Mouse (Mus musculus) kidney, embryonic 15.5 days (tissue): ENCODE measurements around the gene Hikeshi. TPM values are rescaled to one million over a fixed set of nuclear protein-coding genes. Genes with fewer than 3 reads are reported as not detected.

Experiments
- ATAC-seq: fragments of 200-750 bp; cut with Nextera tagmentation; replicated peaks from 2 replicates; pipeline ENCODE4 v1.8.0; 2017; ENCODE audit warnings: moderate TSS enrichment; ENCODE audit not compliant: low FRiP score
- H3K27ac ChIP-seq: fragments of 300-500 bp; sonication (generic); 2 replicates; pipeline ENCODE4 v1.5.1; 2015; ENCODE audit warnings: mild to moderate bottlenecking, inconsistent platforms
- H3K27me3 ChIP-seq: fragments of 300-500 bp; sonication (generic); 2 replicates; pipeline ENCODE4 v1.6.1; 2015; ENCODE audit warnings: inconsistent platforms
- H3K36me3 ChIP-seq: fragments of 300-500 bp; sonication (generic); 2 replicates; pipeline ENCODE4 v1.6.1; 2015; ENCODE audit warnings: inconsistent platforms
- H3K4me1 ChIP-seq: fragments of 300-500 bp; sonication (generic); 2 replicates; pipeline ENCODE4 v1.6.1; 2015; ENCODE audit warnings: inconsistent platforms
- H3K4me2 ChIP-seq: fragments of 300-500 bp; sonication (generic); 2 replicates; pipeline ENCODE4 v1.6.1; 2015; ENCODE audit warnings: moderate library complexity, mild to moderate bottlenecking, inconsistent platforms
- H3K4me3 ChIP-seq: fragments of 300-500 bp; sonication (generic); replicated peaks from 2 replicates; pipeline ENCODE4 v1.5.1; 2015; ENCODE audit warnings: mild to moderate bottlenecking, inconsistent platforms
- H3K9ac ChIP-seq: fragments of 300-500 bp; sonication (generic); 2 replicates; pipeline ENCODE4 v1.6.1; 2015; ENCODE audit warnings: mild to moderate bottlenecking, inconsistent platforms
- H3K9me3 ChIP-seq: fragments of 300-500 bp; sonication (generic); replicated peaks from 2 replicates; pipeline ENCODE4 v1.6.1; 2016; ENCODE audit warnings: inconsistent platforms
- WGBS: fragments of 180-500 bp; shearing (Covaris S2); methylation state at CpG from one replicate; pipeline ENCODE4 v1.1.7; 2015; ENCODE audit warnings: mixed read lengths; 5-methylcytosine and 5-hydroxymethylcytosine counted together
- polyA plus RNA-seq: library from polyadenylated mRNA; unstranded; fragments of >200 nt; fragmentation: Nextera tagmentation; extraction: Ambion mirVana; gene quantifications from 2 replicates; pipeline ENCODE4 v1.2.1, GENCODE M21; 2015

Hikeshi gene
- polyA plus RNA-seq, 1 experiment from 2014 or later: 134 TPM

GRCm38 (mm10) chr7:89908899-89909621 is 31.9 kb downstream of the Hikeshi start:
- Histone ChIP-seq H3K4me3 (no peak overlapping the region), H3K9ac (no peak overlapping the region), H3K27ac (no peak overlapping the region), H3K4me1 (0 out of 2 replicates have a peak, but pooled peaks cover 3% of the 10 kb centered on the region), H3K9me3 (no peaks in the 10 kb centered on the region), H3K4me2 (no peak overlapping the region), H3K36me3 (no peaks in the 10 kb centered on the region), H3K27me3 (no peaks in the 10 kb centered on the region)
- WGBS: 52% methylated on average over 20 of the region's 20 CpGs
- no peak; the same call in 1 of the 2 replicates for ATAC-seq

- no peak for ATAC-seq
- Histone ChIP-seq H3K4me1 (peaks cover 9% of the 10 kb centered on the region; the same call in 1 of the 2 replicates), H3K27me3 (no peaks in the 10 kb centered on the region), H3K4me3 (no peak overlapping the region), H3K9ac (no peak overlapping the region), H3K4me2 (no peak overlapping the region), H3K9me3 (no peaks in the 10 kb centered on the region), H3K36me3 (no peaks in the 10 kb centered on the region), H3K27ac (no peak overlapping the region)
- WGBS: 51% methylated on average over 7 of the region's 7 CpGs
Measured at GRCm38 (mm10) chr7:89908421-89908820, 32.6 kb downstream of the Hikeshi start.

GRCm38 (mm10) chr7:89907950-89908349 is 33.1 kb downstream of the Hikeshi start:
- Histone ChIP-seq H3K4me3 (no peak overlapping the region), H3K9ac (no peak overlapping the region), H3K9me3 (no peaks in the 10 kb centered on the region), H3K4me1 (peaks cover 12% of the 10 kb centered on the region; the same call in 1 of the 2 replicates), H3K4me2 (no peak overlapping the region), H3K27ac (no peak overlapping the region), H3K36me3 (no peaks in the 10 kb centered on the region), H3K27me3 (no peaks in the 10 kb centered on the region)
- WGBS: 23% methylated on average over 8 of the region's 8 CpGs
- no peak for ATAC-seq

- H3K4me1 ChIP-seq: peaks cover 9% of the 10 kb centered on the region; the same call in 1 of the 2 replicates
- peak within 1 kb of the TSS; percentile 19; the same call in 1 of the 2 replicates for H3K4me3 ChIP-seq
- no peaks in the 10 kb centered on the region for H3K9me3 ChIP-seq
- H3K9ac ChIP-seq: 0 out of 2 replicates have a peak within 1 kb of the TSS, but pooled peaks have one; percentile 23
- peak within 1 kb of the TSS; percentile 51 for H3K4me2 ChIP-seq
- no peak within 1 kb of the TSS for H3K27ac ChIP-seq
- 34% methylated on average over 22 of the region's 22 CpGs for WGBS
- no peaks in the 10 kb centered on the region for H3K27me3 ChIP-seq
- no peaks in the 10 kb centered on the region for H3K36me3 ChIP-seq
- ATAC-seq: peak; percentile 72
Measured at GRCm38 (mm10) chr7:89903442-89904343, 37.3 kb downstream of the Hikeshi start, which contains the start of gene Ccdc81. TSS of gene Ccdc81 (minus strand) at chr7:89903629.

GRCm38 (mm10) chr7:89903007-89903406 is 38.0 kb downstream of the Hikeshi start:
- H3K27ac ChIP-seq: no peak overlapping the region
- WGBS: 78% methylated on average over 8 of the region's 8 CpGs
- H3K36me3 ChIP-seq: no peaks in the 10 kb centered on the region
- H3K4me2 ChIP-seq: peak overlapping the region; percentile 51
- H3K4me1 ChIP-seq: peaks cover 9% of the 10 kb centered on the region; the same call in 1 of the 2 replicates
- H3K9ac ChIP-seq: 0 out of 2 replicates have a peak overlapping the region, but pooled peaks have one; percentile 23
- ATAC-seq: 0 out of 2 replicates have a peak, but pooled peaks have one; percentile 40
- no peaks in the 10 kb centered on the region for H3K9me3 ChIP-seq
- peak overlapping the region; percentile 19; the same call in 1 of the 2 replicates for H3K4me3 ChIP-seq
- no peaks in the 10 kb centered on the region for H3K27me3 ChIP-seq

GRCm38 (mm10) chr7:89891856-89892255 is 49.1 kb downstream of the Hikeshi start:
- no peak overlapping the region for H3K4me3 ChIP-seq
- no peak overlapping the region for H3K27ac ChIP-seq
- no peaks in the 10 kb centered on the region for H3K36me3 ChIP-seq
- 40% methylated on average over 4 of the region's 4 CpGs for WGBS
- no peaks in the 10 kb centered on the region for H3K27me3 ChIP-seq
- H3K4me2 ChIP-seq: no peak overlapping the region
- H3K9me3 ChIP-seq: no peaks in the 10 kb centered on the region
- H3K4me1 ChIP-seq: no peaks in the 10 kb centered on the region
- ATAC-seq: no peak
- no peak overlapping the region for H3K9ac ChIP-seq

GRCm38 (mm10) chr7:89891412-89891811 is 49.6 kb downstream of the Hikeshi start:
- Histone ChIP-seq H3K4me2 (no peak overlapping the region), H3K4me1 (no peaks in the 10 kb centered on the region), H3K9me3 (no peaks in the 10 kb centered on the region), H3K27ac (no peak overlapping the region), H3K27me3 (no peaks in the 10 kb centered on the region), H3K36me3 (no peaks in the 10 kb centered on the region), H3K4me3 (no peak overlapping the region), H3K9ac (no peak overlapping the region)
- no peak for ATAC-seq
- 63% methylated on average over 5 of the region's 5 CpGs for WGBS

- Histone ChIP-seq H3K27ac (no peak overlapping the region), H3K36me3 (no peaks in the 10 kb centered on the region), H3K4me1 (no peaks in the 10 kb centered on the region), H3K27me3 (no peaks in the 10 kb centered on the region), H3K9me3 (no peaks in the 10 kb centered on the region), H3K4me3 (no peak overlapping the region), H3K9ac (no peak overlapping the region), H3K4me2 (no peak overlapping the region)
- 48% methylated on average over 3 of the region's 3 CpGs for whole genome bisulfite sequencing
- no peak for ATAC-seq
Measured at GRCm38 (mm10) chr7:89884551-89884950, 56.5 kb downstream of the Hikeshi start.

GRCm38 (mm10) chr7:89879686-89880085 is 61.3 kb downstream of the Hikeshi start:
- H3K4me3 ChIP-seq: no peak overlapping the region
- ATAC-seq: no peak
- H3K36me3 ChIP-seq: no peaks in the 10 kb centered on the region
- no peak overlapping the region for H3K4me2 ChIP-seq
- H3K4me1 ChIP-seq: no peaks in the 10 kb centered on the region
- H3K9me3 ChIP-seq: no peaks in the 10 kb centered on the region
- WGBS: 59% methylated on average over 1 of the region's 1 CpGs
- no peak overlapping the region for H3K27ac ChIP-seq
- H3K9ac ChIP-seq: no peak overlapping the region
- no peaks in the 10 kb centered on the region for H3K27me3 ChIP-seq

Other genes starting within 250 kb of the Hikeshi start
- 0.08 and 0.24 TPM in 2 replicates for gene Ccdc81, start 37.6 kb downstream of the Hikeshi start, polyA plus RNA-seq
- 68.5 and 75.9 TPM in 2 replicates for gene Eed, start 39.8 kb upstream of the Hikeshi start, polyA plus RNA-seq
- gene Picalm, start 189.0 kb upstream of the Hikeshi start, polyA plus RNA-seq: 39.1 and 39.9 TPM in 2 replicates